Mouse (Mus musculus) forebrain, embryonic 14.5 days (tissue): ENCODE data around the gene Cdc34. TPM values are rescaled to one million over a fixed set of nuclear protein-coding genes. Genes with fewer than 3 reads are reported as not detected.
A peak's percentile ranks its signal among the peaks of the same experiment; 100 is the strongest.

Experiments
- ATAC-seq: fragments of 200-750 bp; cut with Nextera tagmentation; 2 replicates; pipeline ENCODE4 v1.8.0; 2017; ENCODE audit warnings: mild to moderate bottlenecking, moderate library complexity
- DNase-seq: peaks from one replicate; pipeline ENCODE4 v3.0.0-alpha.2; 2015; ENCODE audit warnings: low spot score
- H3K27ac ChIP-seq: fragments of 300-500 bp; sonication (generic); 2 replicates; pipeline ENCODE4 v1.5.1; 2014; ENCODE audit warnings: low read depth, mild to moderate bottlenecking, control low read depth, low read length, moderate library complexity
- H3K27me3 ChIP-seq: fragments of 300-500 bp; sonication (generic); replicated peaks from 2 replicates; pipeline ENCODE4 v1.6.1; 2014; ENCODE audit warnings: low read length, control low read depth, mixed read lengths; ENCODE audit not compliant: control insufficient read depth, insufficient read depth
- H3K36me3 ChIP-seq: fragments of 300-500 bp; sonication (generic); 2 replicates; pipeline ENCODE4 v1.6.1; 2014; ENCODE audit warnings: low read length, control low read depth; ENCODE audit not compliant: control insufficient read depth, insufficient read depth
- H3K4me1 ChIP-seq: fragments of 300-500 bp; sonication (generic); 2 replicates; pipeline ENCODE4 v1.6.1; 2014; ENCODE audit warnings: antibody characterized with exemption, low read length, control low read depth; ENCODE audit not compliant: control insufficient read depth, insufficient read depth
- H3K4me2 ChIP-seq: fragments of 300-500 bp; sonication (generic); 2 replicates; pipeline ENCODE4 v1.6.1; 2014; ENCODE audit warnings: mild to moderate bottlenecking, control low read depth, low read length
- H3K4me3 ChIP-seq: fragments of 300-500 bp; sonication (generic); 2 replicates; pipeline ENCODE4 v1.5.1; 2014; ENCODE audit warnings: low read depth, low read length, control low read depth
- H3K9ac ChIP-seq: fragments of 300-500 bp; sonication (generic); 2 replicates; pipeline ENCODE4 v1.6.1; 2014; ENCODE audit warnings: mild to moderate bottlenecking, low read length, control low read depth, moderate library complexity
- H3K9me3 ChIP-seq: fragments of 300-500 bp; sonication (generic); replicated peaks from 2 replicates; pipeline ENCODE4 v1.6.1; 2016; ENCODE audit warnings: low read length, control low read depth, mixed read lengths; ENCODE audit not compliant: control insufficient read depth
- WGBS: fragments of 180-500 bp; shearing (Covaris S2); extraction: QIAGEN DNeasy Blood & Tissue Kit; methylation state at CpG from one replicate; pipeline ENCODE4 v1.1.7; 2014; 5-methylcytosine and 5-hydroxymethylcytosine counted together
- polyA plus RNA-seq: library from polyadenylated mRNA; unstranded; fragments of >200 nt; fragmentation: Nextera tagmentation; extraction: Ambion mirVana; gene quantifications from 2 replicates; pipeline ENCODE4 v1.2.1, GENCODE M21; 2014

Cdc34 gene
- polyA plus RNA-seq, 1 experiment from 2014 or later, result 76.9 TPM

GRCm38 (mm10) chr10:79652789-79653188, 29.2 kb upstream of the Cdc34 start:
- no peak overlapping the region for H3K27ac ChIP-seq
- no peaks in the 10 kb centered on the region for H3K36me3 ChIP-seq
- H3K4me3 ChIP-seq, result no peak overlapping the region
- H3K4me1 ChIP-seq, result no peaks in the 10 kb centered on the region
- H3K4me2 ChIP-seq, result no peak overlapping the region
- DNase-seq (no peak), ATAC-seq (no peak)
- WGBS, result 89% methylated on average over 7 of the region's 7 CpGs
- H3K9ac ChIP-seq, result no peak overlapping the region
- H3K9me3 ChIP-seq, result no peaks in the 10 kb centered on the region
- no peaks in the 10 kb centered on the region for H3K27me3 ChIP-seq

- WGBS, result 16% methylated on average over 1 of the region's 1 CpGs
- Histone ChIP-seq H3K9me3 (no peaks in the 10 kb centered on the region), H3K4me2 (no peak overlapping the region), H3K9ac (no peak overlapping the region), H3K27me3 (no peaks in the 10 kb centered on the region), H3K27ac (peak overlapping the region; percentile 68; the same call in 1 of the 2 replicates), H3K4me3 (no peak overlapping the region), H3K4me1 (no peaks in the 10 kb centered on the region), H3K36me3 (no peaks in the 10 kb centered on the region)
- ATAC-seq (peak; percentile 82; the same call in 1 of the 2 replicates), DNase-seq (peak; percentile 65)
Observed at GRCm38 (mm10) chr10:79654946-79655395, 27.0 kb upstream of the Cdc34 start.

GRCm38 (mm10) chr10:79658829-79659228, 23.2 kb upstream of the Cdc34 start:
- Histone ChIP-seq H3K27me3 (no peaks in the 10 kb centered on the region), H3K4me3 (no peak overlapping the region), H3K4me2 (no peak overlapping the region), H3K9me3 (no peaks in the 10 kb centered on the region), H3K4me1 (no peaks in the 10 kb centered on the region), H3K36me3 (no peaks in the 10 kb centered on the region), H3K9ac (no peak overlapping the region), H3K27ac (no peak overlapping the region)
- 25% methylated on average over 4 of the region's 4 CpGs for WGBS
- DNase-seq (no peak), ATAC-seq (no peak)

- no peaks in the 10 kb centered on the region for H3K36me3 ChIP-seq
- H3K9ac ChIP-seq, result no peak overlapping the region
- no peak overlapping the region for H3K27ac ChIP-seq
- no peak for ATAC-seq
- H3K9me3 ChIP-seq, result no peaks in the 10 kb centered on the region
- H3K4me3 ChIP-seq, result no peak overlapping the region
- H3K4me1 ChIP-seq, result no peaks in the 10 kb centered on the region
- no peaks in the 10 kb centered on the region for H3K27me3 ChIP-seq
- H3K4me2 ChIP-seq, result no peak overlapping the region
- DNase-seq, result no peak
- WGBS, result 74% methylated on average over 2 of the region's 2 CpGs
Observed at GRCm38 (mm10) chr10:79660298-79660697, 21.7 kb upstream of the Cdc34 start.

GRCm38 (mm10) chr10:79661861-79662260, 20.1 kb upstream of the Cdc34 start:
- Histone ChIP-seq H3K36me3 (no peaks in the 10 kb centered on the region), H3K27me3 (no peaks in the 10 kb centered on the region), H3K4me2 (no peak overlapping the region), H3K4me3 (no peak overlapping the region), H3K27ac (no peak overlapping the region), H3K9me3 (no peaks in the 10 kb centered on the region), H3K4me1 (no peaks in the 10 kb centered on the region), H3K9ac (no peak overlapping the region)
- DNase-seq (no peak), ATAC-seq (no peak)
- 53% methylated on average over 3 of the region's 3 CpGs for WGBS

GRCm38 (mm10) chr10:79664131-79664665, 17.8 kb upstream of the Cdc34 start, which contains the start of gene Madcam1:
Gene Madcam1 (plus strand): TSS chr10:79664559.
- Histone ChIP-seq H3K4me2 (no peak within 1 kb of the TSS), H3K27ac (no peak within 1 kb of the TSS), H3K9ac (no peak within 1 kb of the TSS), H3K4me1 (0 out of 2 replicates have a peak, but pooled peaks cover 3% of the 10 kb centered on the region), H3K27me3 (no peaks in the 10 kb centered on the region), H3K36me3 (no peaks in the 10 kb centered on the region), H3K9me3 (no peaks in the 10 kb centered on the region), H3K4me3 (no peak within 1 kb of the TSS)
- peak; percentile 14; the same call in 1 of the 2 replicates for ATAC-seq
- WGBS, result 6% methylated on average over 13 of the region's 13 CpGs
- peak; percentile 65 for DNase-seq

GRCm38 (mm10) chr10:79665051-79665450, 16.9 kb upstream of the Cdc34 start:
- H3K27me3 ChIP-seq, result no peaks in the 10 kb centered on the region
- ATAC-seq, result no peak
- 86% methylated on average over 8 of the region's 8 CpGs for WGBS

GRCm38 (mm10) chr10:79666493-79666892, 15.5 kb upstream of the Cdc34 start:
- H3K36me3 ChIP-seq, result no peaks in the 10 kb centered on the region
- no peak overlapping the region for H3K4me3 ChIP-seq
- H3K27ac ChIP-seq, result no peak overlapping the region
- no peak overlapping the region for H3K4me2 ChIP-seq
- H3K4me1 ChIP-seq, result peaks cover 12% of the 10 kb centered on the region
- ATAC-seq (no peak), DNase-seq (no peak)
- H3K9me3 ChIP-seq, result no peaks in the 10 kb centered on the region
- H3K27me3 ChIP-seq, result no peaks in the 10 kb centered on the region
- H3K9ac ChIP-seq, result no peak overlapping the region
- 69% methylated on average over 9 of the region's 9 CpGs for WGBS

More at GRCm38 (mm10) chr10:79665051-79665450, 16.9 kb upstream of the Cdc34 start:
- Histone ChIP-seq H3K4me2 (no peak overlapping the region), H3K9me3 (no peaks in the 10 kb centered on the region), H3K4me3 (no peak overlapping the region), H3K27ac (no peak overlapping the region), H3K36me3 (no peaks in the 10 kb centered on the region), H3K4me1 (peaks cover 4% of the 10 kb centered on the region), H3K9ac (no peak overlapping the region)
- DNase-seq, result no peak

GRCm38 (mm10) chr10:79668076-79668475, 13.9 kb upstream of the Cdc34 start:
- Histone ChIP-seq H3K4me1 (peaks cover 12% of the 10 kb centered on the region), H3K9me3 (no peaks in the 10 kb centered on the region), H3K9ac (0 out of 2 replicates have a peak overlapping the region, but pooled peaks have one; percentile 43), H3K36me3 (0 out of 2 replicates have a peak, but pooled peaks cover 2% of the 10 kb centered on the region), H3K27me3 (no peaks in the 10 kb centered on the region), H3K4me2 (peak overlapping the region; percentile 97), H3K4me3 (peak overlapping the region; percentile 93), H3K27ac (peak overlapping the region; percentile 55; the same call in 1 of the 2 replicates)
- DNase-seq (no peak), ATAC-seq (no peak)
- 82% methylated on average over 5 of the region's 5 CpGs for WGBS
